In the genomic region with DNA sequence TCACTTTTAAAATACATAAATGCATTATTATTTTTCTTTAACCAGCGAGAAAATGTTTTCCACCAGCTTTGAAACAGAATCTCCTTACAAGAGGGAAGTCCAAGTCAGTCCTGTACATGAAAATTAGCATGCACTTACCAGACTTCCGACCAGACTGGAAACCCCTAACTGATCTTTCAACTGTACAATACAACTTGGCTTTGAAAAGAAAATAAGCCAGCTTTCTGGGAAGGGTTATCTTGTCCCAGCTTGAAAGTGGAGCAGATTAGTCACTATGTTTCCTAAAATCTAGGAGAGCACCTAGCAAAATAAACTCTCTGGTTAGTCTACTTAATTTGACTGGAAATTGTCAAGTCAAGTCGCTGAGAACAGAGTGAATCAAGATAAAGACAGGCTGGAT, we compare ENCODE assay signal across 13 mouse cellular contexts.
"Had no signal": no experiment of that assay in that cellular context is flagged by ENCODE, and none has a peak within 500 bp of the region (broad histone marks: within the 10 kb centered on the region; RNA-seq: fewer than 3 reads in every experiment).

No protein-coding gene starts in this region.

- H3K4me2 ChIP-seq: limb, embryonic 13.5 days; midbrain, embryonic 12.5 days; neural tube, embryonic 15.5 days had no signal

- H3K27ac ChIP-seq: limb, embryonic 13.5 days; liver, embryonic 14.5 days; midbrain, embryonic 12.5 days; neural tube, embryonic 15.5 days had no signal

- ATAC-seq: midbrain, embryonic 16.5 days had no signal

- DNase-seq: kidney, postnatal 36 days; layer of hippocampus, adult 9-11 months; left cerebral cortex, postnatal 4 days; lung, adult 18-20 months; right cerebral cortex, adult 18-20 months; right cerebral cortex, postnatal 25 days; thymus, adult 18-20 months; thymus, postnatal 36 days had no signal

- H3K9me3 ChIP-seq: limb, embryonic 13.5 days; midbrain, embryonic 12.5 days; neural tube, embryonic 15.5 days had no signal

- H3K27me3 ChIP-seq: limb, embryonic 13.5 days; midbrain, embryonic 12.5 days; neural tube, embryonic 15.5 days had no signal

- H3K9ac ChIP-seq: limb, embryonic 13.5 days; liver, embryonic 14.5 days; midbrain, embryonic 12.5 days; neural tube, embryonic 15.5 days had no signal

- H3K4me1 ChIP-seq: limb, embryonic 13.5 days; midbrain, embryonic 12.5 days; neural tube, embryonic 15.5 days had no signal

- H3K36me3 ChIP-seq: limb, embryonic 13.5 days; midbrain, embryonic 12.5 days; neural tube, embryonic 15.5 days had no signal

- H3K4me3 ChIP-seq: limb, embryonic 13.5 days; midbrain, embryonic 12.5 days; neural tube, embryonic 15.5 days had no signal
